Mouse (Mus musculus) embryonic facial prominence, embryonic 15.5 days (tissue): ENCODE measurements around the gene Cdc42se2. TPM values are rescaled to one million over a fixed set of nuclear protein-coding genes. Genes with fewer than 3 reads are reported as not detected.

Experiments used
- ATAC-seq: fragments of 200-750 bp; cut with Nextera tagmentation; 2 replicates; pipeline ENCODE4 v1.8.0; 2017; ENCODE audit warnings: low read depth, moderate TSS enrichment; ENCODE audit not compliant: insufficient number of reproducible peaks, low FRiP score, low TSS enrichment
- H3K27ac ChIP-seq: fragments of 300-500 bp; sonication (generic); replicated peaks from 2 replicates; pipeline ENCODE4 v1.5.1; 2015; ENCODE audit warnings: mild to moderate bottlenecking, inconsistent platforms
- H3K27me3 ChIP-seq: fragments of 300-500 bp; sonication (generic); 2 replicates; pipeline ENCODE4 v1.6.1; 2015; ENCODE audit warnings: inconsistent platforms
- H3K36me3 ChIP-seq: fragments of 300-500 bp; sonication (generic); 2 replicates; pipeline ENCODE4 v1.6.1; 2015; ENCODE audit warnings: mild to moderate bottlenecking, inconsistent platforms
- H3K4me1 ChIP-seq: fragments of 300-500 bp; sonication (generic); 2 replicates; pipeline ENCODE4 v1.6.1; 2015; ENCODE audit warnings: inconsistent platforms
- H3K4me2 ChIP-seq: fragments of 300-500 bp; sonication (generic); replicated peaks from 2 replicates; pipeline ENCODE4 v1.6.1; 2015; ENCODE audit warnings: mild to moderate bottlenecking, inconsistent platforms
- H3K4me3 ChIP-seq: fragments of 300-500 bp; sonication (generic); replicated peaks from 2 replicates; pipeline ENCODE4 v1.5.1; 2015; ENCODE audit warnings: mild to moderate bottlenecking, inconsistent platforms
- H3K9ac ChIP-seq: fragments of 300-500 bp; sonication (generic); 2 replicates; pipeline ENCODE4 v1.6.1; 2015; ENCODE audit warnings: inconsistent platforms
- H3K9me3 ChIP-seq: fragments of 300-500 bp; sonication (generic); replicated peaks from 2 replicates; pipeline ENCODE4 v1.6.1; 2016; ENCODE audit warnings: inconsistent platforms
- WGBS: fragments of 180-500 bp; shearing (Covaris S2); methylation state at CpG from one replicate; pipeline ENCODE4 v1.1.7; 2015; 5-methylcytosine and 5-hydroxymethylcytosine counted together
- polyA plus RNA-seq: library from polyadenylated mRNA; unstranded; fragments of >200 nt; fragmentation: Nextera tagmentation; extraction: Ambion mirVana; gene quantifications from 2 replicates; pipeline ENCODE4 v1.2.1, GENCODE M21; 2015

Cdc42se2 gene
- polyA plus RNA-seq, 1 experiment from 2014 or later: 68.7 TPM

- H3K4me2 ChIP-seq: no peak overlapping the region
- 89% methylated on average over 2 of the region's 2 CpGs for WGBS
- H3K4me3 ChIP-seq: no peak overlapping the region
- no peak overlapping the region for H3K27ac ChIP-seq
- H3K9me3 ChIP-seq: no peaks in the 10 kb centered on the region
- H3K27me3 ChIP-seq: no peaks in the 10 kb centered on the region
- no peak overlapping the region for H3K9ac ChIP-seq
- ATAC-seq: no peak
- H3K36me3 ChIP-seq: peaks cover 5% of the 10 kb centered on the region; the same call in 1 of the 2 replicates
- no peaks in the 10 kb centered on the region for H3K4me1 ChIP-seq
Observed at GRCm38 (mm10) chr11:54708153-54708552, 79.3 kb downstream of the Cdc42se2 start.

- Histone ChIP-seq H3K27me3 (no peaks in the 10 kb centered on the region), H3K4me3 (no peak overlapping the region), H3K9me3 (no peaks in the 10 kb centered on the region), H3K4me1 (no peaks in the 10 kb centered on the region), H3K27ac (no peak overlapping the region), H3K4me2 (no peak overlapping the region), H3K36me3 (0 out of 2 replicates have a peak, but pooled peaks cover 2% of the 10 kb centered on the region), H3K9ac (no peak overlapping the region)
- no peak for ATAC-seq
- 29% methylated on average over 4 of the region's 4 CpGs for WGBS
Observed at GRCm38 (mm10) chr11:54703306-54703705, 84.2 kb downstream of the Cdc42se2 start.

GRCm38 (mm10) chr11:54701848-54702247 is 85.6 kb downstream of the Cdc42se2 start:
- Histone ChIP-seq H3K36me3 (peaks cover 14% of the 10 kb centered on the region), H3K4me2 (no peak overlapping the region), H3K27ac (no peak overlapping the region), H3K27me3 (no peaks in the 10 kb centered on the region), H3K4me3 (no peak overlapping the region), H3K9me3 (no peaks in the 10 kb centered on the region), H3K4me1 (no peaks in the 10 kb centered on the region), H3K9ac (no peak overlapping the region)
- WGBS: 93% methylated on average over 8 of the region's 8 CpGs
- ATAC-seq: no peak

GRCm38 (mm10) chr11:54699972-54700371 is 87.5 kb downstream of the Cdc42se2 start:
- Histone ChIP-seq H3K27me3 (no peaks in the 10 kb centered on the region), H3K9ac (no peak overlapping the region), H3K4me1 (no peaks in the 10 kb centered on the region), H3K4me2 (no peak overlapping the region), H3K9me3 (no peaks in the 10 kb centered on the region), H3K36me3 (peaks cover 22% of the 10 kb centered on the region), H3K4me3 (no peak overlapping the region), H3K27ac (no peak overlapping the region)
- ATAC-seq: no peak
- 77% methylated on average over 3 of the region's 3 CpGs for WGBS

- ATAC-seq: no peak
- Histone ChIP-seq H3K4me1 (no peaks in the 10 kb centered on the region), H3K9me3 (no peaks in the 10 kb centered on the region), H3K4me3 (no peak overlapping the region), H3K36me3 (peaks cover 25% of the 10 kb centered on the region), H3K27me3 (no peaks in the 10 kb centered on the region), H3K27ac (no peak overlapping the region), H3K4me2 (no peak overlapping the region), H3K9ac (no peak overlapping the region)
- 84% methylated on average over 7 of the region's 7 CpGs for WGBS
Observed at GRCm38 (mm10) chr11:54698636-54699035, 88.8 kb downstream of the Cdc42se2 start.

GRCm38 (mm10) chr11:54697611-54698010 is 89.9 kb downstream of the Cdc42se2 start:
- no peak for ATAC-seq
- no peak overlapping the region for H3K9ac ChIP-seq
- H3K4me3 ChIP-seq: no peak overlapping the region
- H3K4me2 ChIP-seq: no peak overlapping the region
- H3K36me3 ChIP-seq: peaks cover 25% of the 10 kb centered on the region
- H3K9me3 ChIP-seq: no peaks in the 10 kb centered on the region
- H3K4me1 ChIP-seq: no peaks in the 10 kb centered on the region
- H3K27ac ChIP-seq: no peak overlapping the region
- no peaks in the 10 kb centered on the region for H3K27me3 ChIP-seq
- 89% methylated on average over 5 of the region's 5 CpGs for WGBS

- H3K4me2 ChIP-seq: no peak overlapping the region
- H3K9ac ChIP-seq: no peak overlapping the region
- no peak for ATAC-seq
- H3K4me1 ChIP-seq: no peaks in the 10 kb centered on the region
- H3K4me3 ChIP-seq: no peak overlapping the region
- H3K27me3 ChIP-seq: no peaks in the 10 kb centered on the region
- WGBS: 63% methylated on average over 4 of the region's 4 CpGs
- peaks cover 35% of the 10 kb centered on the region for H3K36me3 ChIP-seq
- no peaks in the 10 kb centered on the region for H3K9me3 ChIP-seq
- H3K27ac ChIP-seq: no peak overlapping the region
Observed at GRCm38 (mm10) chr11:54695951-54696350, 91.5 kb downstream of the Cdc42se2 start.

- H3K27me3 ChIP-seq: no peaks in the 10 kb centered on the region
- no peaks in the 10 kb centered on the region for H3K4me1 ChIP-seq
- ATAC-seq: no peak
- H3K36me3 ChIP-seq: peaks cover 40% of the 10 kb centered on the region
- H3K4me3 ChIP-seq: no peak overlapping the region
- no peaks in the 10 kb centered on the region for H3K9me3 ChIP-seq
- no peak overlapping the region for H3K4me2 ChIP-seq
- no peak overlapping the region for H3K9ac ChIP-seq
- 83% methylated on average over 8 of the region's 8 CpGs for WGBS
- no peak overlapping the region for H3K27ac ChIP-seq
Observed at GRCm38 (mm10) chr11:54694291-54694690, 93.2 kb downstream of the Cdc42se2 start.

GRCm38 (mm10) chr11:54693696-54694095 is 93.8 kb downstream of the Cdc42se2 start:
- Histone ChIP-seq H3K27me3 (no peaks in the 10 kb centered on the region), H3K9ac (no peak overlapping the region), H3K36me3 (peaks cover 39% of the 10 kb centered on the region), H3K9me3 (no peaks in the 10 kb centered on the region), H3K4me3 (no peak overlapping the region), H3K4me1 (no peaks in the 10 kb centered on the region), H3K27ac (no peak overlapping the region), H3K4me2 (no peak overlapping the region)
- no peak for ATAC-seq
- 85% methylated on average over 6 of the region's 6 CpGs for WGBS

GRCm38 (mm10) chr11:54691179-54691578 is 96.3 kb downstream of the Cdc42se2 start:
- no peaks in the 10 kb centered on the region for H3K27me3 ChIP-seq
- no peaks in the 10 kb centered on the region for H3K9me3 ChIP-seq
- WGBS: 65% methylated on average over 4 of the region's 4 CpGs
- H3K9ac ChIP-seq: no peak overlapping the region
- H3K27ac ChIP-seq: no peak overlapping the region
- H3K36me3 ChIP-seq: peaks cover 25% of the 10 kb centered on the region; the same call in 1 of the 2 replicates
- no peak overlapping the region for H3K4me2 ChIP-seq
- H3K4me3 ChIP-seq: no peak overlapping the region
- no peak for ATAC-seq
- H3K4me1 ChIP-seq: peaks cover 4% of the 10 kb centered on the region; the same call in 1 of the 2 replicates

GRCm38 (mm10) chr11:54690171-54690570 is 97.3 kb downstream of the Cdc42se2 start:
- no peak for ATAC-seq
- Histone ChIP-seq H3K27ac (no peak overlapping the region), H3K36me3 (peaks cover 28% of the 10 kb centered on the region), H3K9ac (no peak overlapping the region), H3K4me2 (no peak overlapping the region), H3K4me1 (peaks cover 4% of the 10 kb centered on the region; the same call in 1 of the 2 replicates), H3K9me3 (no peaks in the 10 kb centered on the region), H3K27me3 (no peaks in the 10 kb centered on the region), H3K4me3 (no peak overlapping the region)
- WGBS: 87% methylated on average over 4 of the region's 4 CpGs

- Histone ChIP-seq H3K36me3 (peaks cover 27% of the 10 kb centered on the region), H3K4me2 (no peak overlapping the region), H3K27ac (no peak overlapping the region), H3K9me3 (no peaks in the 10 kb centered on the region), H3K4me3 (no peak overlapping the region), H3K4me1 (peaks cover 4% of the 10 kb centered on the region; the same call in 1 of the 2 replicates), H3K27me3 (no peaks in the 10 kb centered on the region), H3K9ac (no peak overlapping the region)
- ATAC-seq: no peak
- 73% methylated on average over 2 of the region's 2 CpGs for WGBS
Observed at GRCm38 (mm10) chr11:54684831-54685230, 102.6 kb downstream of the Cdc42se2 start.
